Mouse (Mus musculus) common myeloid progenitor, adult 5-6 weeks (primary cell): ENCODE results near the gene Cacna2d1. TPM values are rescaled to one million over a fixed set of nuclear protein-coding genes. Genes with fewer than 3 reads are reported as not detected.

ENCODE experiments used
- ATAC-seq: replicated peaks from 2 replicates; pipeline ENCODE4 v1.8.0; 2016; ENCODE audit warnings: low read depth, mild to moderate bottlenecking, moderate TSS enrichment, inconsistent platforms; ENCODE audit not compliant: poor library complexity, severe bottlenecking
- total RNA-seq: library from RNA; stranded (forward); fragments of 200-1000, 187-1606 nt; gene quantifications from 2 replicates; pipeline ENCODE4 v1.2.3, GENCODE M21; 2017

Gene Cacna2d1
- total RNA-seq, 1 experiment from 2014 or later: 0.09 TPM

DNA sequence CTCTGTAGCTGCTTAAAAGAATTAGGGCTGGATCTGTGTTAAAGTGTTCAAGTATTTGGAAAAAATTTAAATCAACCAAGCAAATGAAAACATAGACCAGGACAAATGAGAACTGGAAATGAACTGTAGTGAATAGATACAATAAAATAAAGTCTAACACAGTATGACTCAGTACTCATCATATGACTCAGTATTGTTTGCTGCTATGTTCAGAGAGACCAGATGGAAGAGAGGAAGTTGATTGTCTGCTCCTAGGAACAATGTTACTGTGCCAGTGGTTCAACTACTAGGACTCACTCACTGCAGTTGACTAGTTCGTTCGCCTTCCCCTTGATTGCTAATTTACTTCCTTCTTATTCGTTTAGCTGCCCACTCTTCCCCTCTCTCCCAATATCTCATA is 421.3 kb downstream of the Cacna2d1 start:
- ATAC-seq: no peak

DNA sequence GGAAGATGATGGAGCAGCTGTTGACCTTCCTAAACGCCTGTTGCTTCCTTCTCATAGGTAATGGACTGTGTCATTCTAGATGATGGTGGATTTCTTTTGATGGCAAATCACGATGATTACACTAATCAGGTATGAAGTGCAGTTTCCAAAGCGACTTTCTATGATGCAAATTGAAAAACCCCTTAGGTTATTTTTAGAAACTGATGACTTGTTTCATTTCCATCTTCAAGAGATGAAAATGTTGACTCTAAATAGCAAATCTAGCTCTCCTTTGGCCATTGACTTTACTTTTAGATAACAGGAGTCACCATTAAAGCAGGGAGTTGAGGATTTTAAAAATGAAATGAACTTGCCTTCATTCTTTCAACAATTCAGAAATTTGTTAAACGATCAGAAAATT is 423.2 kb downstream of the Cacna2d1 start:
- no peak for ATAC-seq

DNA sequence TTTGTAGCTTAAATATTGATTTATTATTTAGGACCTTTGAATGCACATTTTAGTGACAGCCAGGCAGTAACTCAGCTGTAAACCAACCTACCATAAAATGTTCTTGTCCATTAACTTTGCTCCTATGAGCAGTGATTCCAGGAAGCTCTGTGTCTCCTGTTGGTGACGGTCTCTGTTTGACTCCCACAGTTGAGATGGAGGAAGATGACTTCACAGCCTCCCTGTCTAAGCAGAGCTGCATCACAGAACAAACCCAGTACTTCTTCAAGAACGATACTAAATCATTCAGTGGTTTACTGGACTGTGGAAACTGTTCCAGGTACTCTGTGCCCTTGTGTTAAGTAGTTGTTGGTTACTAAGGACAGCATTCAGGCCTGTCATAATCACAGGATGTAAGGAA is 427.6 kb downstream of the Cacna2d1 start:
- no peak for ATAC-seq

DNA sequence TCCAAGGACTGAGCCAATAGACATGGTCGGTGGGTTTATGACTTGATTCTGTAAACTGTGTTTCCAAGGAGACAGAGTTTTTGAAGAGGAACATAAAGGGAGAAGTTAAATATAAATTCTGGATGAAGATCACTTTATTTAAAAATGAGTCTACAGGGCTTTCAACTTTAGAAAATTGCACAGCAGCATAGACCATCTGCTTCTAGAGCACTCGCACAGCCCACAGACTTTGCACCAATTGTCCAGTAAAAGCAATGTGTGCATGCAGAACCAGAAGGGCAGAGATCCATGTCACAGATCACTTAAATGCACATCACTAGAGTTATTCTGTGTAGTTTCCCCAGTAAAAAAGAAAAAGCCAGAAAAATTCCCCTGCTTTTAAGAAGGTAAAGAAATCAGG is 428.7 kb downstream of the Cacna2d1 start:
- no peak for ATAC-seq

DNA sequence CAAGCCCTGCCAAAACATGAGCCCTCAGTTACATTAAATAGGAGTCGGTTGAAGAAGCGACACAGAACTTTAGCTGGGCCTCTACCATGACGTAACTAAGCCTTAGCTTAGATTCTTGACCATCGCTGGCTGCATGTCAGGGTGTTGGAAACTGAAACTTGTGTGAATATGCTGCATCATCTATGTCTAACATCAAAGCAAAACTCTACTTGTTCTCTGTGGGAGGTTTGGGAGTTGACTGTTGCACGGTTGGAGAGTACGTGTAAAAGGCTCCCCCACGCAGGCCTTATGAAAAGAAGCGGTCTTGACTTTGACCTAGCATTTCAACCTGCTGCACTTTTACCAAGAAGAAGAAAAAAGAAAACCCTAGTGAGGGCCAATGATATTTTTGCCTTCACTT is 436.2 kb downstream of the Cacna2d1 start:
- ATAC-seq: no peak

DNA sequence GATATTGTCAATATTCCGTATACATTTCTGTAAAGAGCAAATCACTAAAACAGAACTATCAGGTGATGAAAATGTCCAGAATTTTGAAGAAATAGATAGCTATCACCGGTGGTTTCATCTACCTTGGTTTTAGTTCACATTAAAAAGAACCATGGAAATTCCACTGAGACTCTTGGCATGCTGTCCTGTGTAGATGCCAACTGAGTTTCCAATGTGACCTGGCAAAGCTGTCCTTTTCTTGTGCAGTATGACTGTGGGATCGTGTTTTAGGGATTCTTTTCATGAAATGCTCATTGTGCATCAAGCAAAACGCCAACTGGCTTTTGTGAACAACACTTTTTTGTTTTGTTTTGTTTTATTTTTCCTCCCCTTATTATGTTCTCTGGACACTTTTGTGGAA is 439.5 kb downstream of the Cacna2d1 start:
- no peak for ATAC-seq

DNA sequence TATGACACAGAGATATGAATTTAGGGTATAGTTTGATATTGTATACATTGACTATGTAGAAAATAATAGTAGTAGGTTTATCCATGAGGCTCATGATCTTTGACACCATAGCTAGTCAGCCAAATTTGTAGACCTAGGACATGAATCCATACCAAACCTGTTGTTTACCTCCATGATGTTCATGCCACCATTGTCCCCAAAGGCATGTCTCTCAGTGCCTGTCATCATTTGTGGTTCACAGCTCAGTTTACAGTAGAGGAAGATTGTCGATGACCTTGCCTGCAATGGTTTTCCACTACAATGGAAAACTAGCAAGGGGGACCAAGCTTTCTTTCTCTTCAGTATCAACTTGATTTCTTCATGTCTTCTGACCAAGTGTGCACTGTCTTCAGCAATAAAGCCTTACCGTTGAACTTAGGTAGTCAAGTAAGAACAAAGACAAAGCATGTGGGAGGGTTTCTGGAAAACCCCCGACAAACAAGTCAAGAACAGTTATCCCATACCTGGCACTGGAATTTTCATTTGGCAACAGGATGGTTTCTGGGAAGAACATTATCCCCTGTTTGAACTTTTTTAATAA is 441.9 kb downstream of the Cacna2d1 start:
- peak; percentile 88 for ATAC-seq

DNA sequence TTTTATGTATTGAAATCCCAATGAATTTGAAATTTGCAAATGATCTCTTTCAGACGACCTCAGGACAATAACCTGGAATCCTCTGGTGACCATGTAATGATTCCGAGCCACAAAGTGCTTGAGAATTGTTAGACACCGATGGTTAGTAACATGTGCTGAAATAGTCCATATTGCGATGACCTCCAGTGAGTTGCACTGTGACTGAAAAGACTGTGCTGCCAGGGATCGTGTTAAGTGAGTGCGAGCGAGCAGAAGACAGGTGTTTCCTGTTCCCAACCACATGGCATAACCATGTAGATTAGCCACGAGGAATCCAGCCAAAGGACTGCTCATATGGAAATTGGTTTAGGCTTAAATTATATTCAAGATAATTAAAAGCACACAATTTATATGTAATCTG is 475.5 kb downstream of the Cacna2d1 start:
- ATAC-seq: peak; percentile 99

DNA sequence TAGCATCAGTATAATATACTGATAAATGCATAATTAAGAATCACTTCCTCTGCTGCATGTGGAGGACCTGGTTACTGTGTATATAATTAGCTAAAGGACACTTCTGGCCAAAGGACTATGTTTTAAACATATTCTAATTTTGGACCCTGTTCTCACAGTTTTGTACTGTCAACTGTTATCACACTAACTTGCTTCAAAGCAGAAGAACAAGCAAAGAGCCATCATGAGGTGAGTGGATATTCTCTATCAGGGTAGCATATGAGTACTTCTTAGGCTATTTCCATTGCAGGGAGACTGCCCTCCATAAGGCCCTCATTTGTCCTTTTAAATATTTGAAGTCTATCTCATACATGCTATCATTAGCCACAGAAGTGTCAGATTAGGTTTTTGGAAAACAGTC is 480.2 kb downstream of the Cacna2d1 start:
- ATAC-seq: no peak

DNA sequence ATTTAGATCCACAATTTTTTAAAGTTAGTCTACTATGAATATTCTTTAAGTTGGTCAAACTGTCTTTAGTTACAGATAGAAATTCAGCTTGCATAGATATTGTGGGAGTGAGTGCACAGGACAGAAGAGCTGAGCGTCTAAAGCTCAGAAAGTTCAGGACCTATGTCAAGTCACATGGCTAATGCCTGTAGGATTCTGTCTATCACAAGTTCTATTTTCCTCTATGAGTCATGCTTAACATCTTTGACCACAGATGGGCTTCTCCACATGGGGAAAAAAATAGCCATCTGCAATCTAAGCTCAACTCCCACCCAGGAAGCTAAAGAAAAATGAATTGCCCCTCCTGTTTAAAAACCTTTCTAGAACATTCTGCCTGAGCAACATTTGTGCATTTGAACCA is 483.5 kb downstream of the Cacna2d1 start:
- no peak for ATAC-seq

DNA sequence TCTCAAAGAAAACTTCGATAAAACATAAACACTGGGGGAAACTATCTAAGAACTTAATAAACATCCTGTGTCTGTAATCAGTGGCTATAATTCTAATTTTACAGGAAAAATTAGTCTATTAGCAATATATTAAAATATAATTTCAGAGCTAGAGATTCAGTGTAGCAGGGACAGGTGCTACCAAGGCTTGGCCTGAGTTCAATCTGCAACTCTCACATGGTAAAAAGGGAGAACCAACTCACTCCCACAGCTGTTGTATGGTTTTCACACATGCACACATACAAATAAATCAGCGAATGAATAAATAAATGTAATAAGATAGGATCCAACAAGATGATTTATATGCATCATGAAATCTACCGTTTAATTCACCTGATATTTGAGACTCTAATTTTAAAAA is 484.0 kb downstream of the Cacna2d1 start:
- no peak for ATAC-seq

Other genes starting within 250 kb of the Cacna2d1 start
- not detected in 2 replicates for gene Speer4c, start 220.4 kb upstream of the Cacna2d1 start, total RNA-seq